Mouse (Mus musculus) limb, embryonic 11.5 days (tissue): ENCODE measurements around the gene Lmo1. TPM values are rescaled to one million over a fixed set of nuclear protein-coding genes. Genes with fewer than 3 reads are reported as not detected.
A peak's percentile ranks its signal among the peaks of the same experiment; 100 is the strongest.

Source experiments
- ATAC-seq: fragments of 200-750 bp; cut with Nextera tagmentation; 2 replicates; pipeline ENCODE4 v1.8.0; 2017; ENCODE audit warnings: low read depth; ENCODE audit not compliant: insufficient number of reproducible peaks, low FRiP score, low TSS enrichment
- DNase-seq: peaks from one replicate; pipeline ENCODE4 v3.0.0-alpha.2; 2015; ENCODE audit warnings: low spot score
- H3K27ac ChIP-seq: fragments of 300-500 bp; sonication (generic); replicated peaks from 2 replicates; pipeline ENCODE4 v1.5.1; 2014; ENCODE audit warnings: low read depth, mild to moderate bottlenecking, low read length
- H3K27me3 ChIP-seq: fragments of 300-500 bp; sonication (generic); 2 replicates; pipeline ENCODE4 v1.6.1; 2014; ENCODE audit warnings: mild to moderate bottlenecking, low read length, mixed read lengths; ENCODE audit not compliant: control insufficient read depth, insufficient read depth
- H3K36me3 ChIP-seq: fragments of 300-500 bp; sonication (generic); 2 replicates; pipeline ENCODE4 v1.6.1; 2014; ENCODE audit warnings: mild to moderate bottlenecking, low read length, moderate library complexity, mixed read lengths; ENCODE audit not compliant: control insufficient read depth, insufficient read depth
- H3K4me1 ChIP-seq: fragments of 300-500 bp; sonication (generic); 2 replicates; pipeline ENCODE4 v1.6.1; 2014; ENCODE audit warnings: low read length, mixed read lengths; ENCODE audit not compliant: control insufficient read depth, insufficient read depth
- H3K4me2 ChIP-seq: fragments of 300-500 bp; sonication (generic); 2 replicates; pipeline ENCODE4 v1.6.1; 2014; ENCODE audit warnings: low read depth, mild to moderate bottlenecking, moderate library complexity; ENCODE audit not compliant: severe bottlenecking
- H3K4me3 ChIP-seq: fragments of 300-500 bp; sonication (generic); 2 replicates; pipeline ENCODE4 v1.5.1; 2014; ENCODE audit warnings: low read depth, low read length
- H3K9ac ChIP-seq: fragments of 300-500 bp; sonication (generic); 2 replicates; pipeline ENCODE4 v1.6.1; 2014; ENCODE audit warnings: mild to moderate bottlenecking, low read length
- H3K9me3 ChIP-seq: fragments of 300-500 bp; sonication (generic); 2 replicates; pipeline ENCODE4 v1.6.1; 2016; ENCODE audit warnings: low read length; ENCODE audit not compliant: control insufficient read depth
- WGBS: fragments of 180-500 bp; shearing (Covaris S2); extraction: QIAGEN DNeasy Blood & Tissue Kit; methylation state at CpG from one replicate; pipeline ENCODE4 v1.1.7; 2014; 5-methylcytosine and 5-hydroxymethylcytosine counted together
- polyA plus RNA-seq: library from polyadenylated mRNA; unstranded; fragments of >200 nt; fragmentation: Nextera tagmentation; extraction: Ambion mirVana; gene quantifications from 2 replicates; pipeline ENCODE4 v1.2.1, GENCODE M21; 2014

The Lmo1 gene
- polyA plus RNA-seq, 1 experiment from 2014 or later, result 34.8 TPM

DNA sequence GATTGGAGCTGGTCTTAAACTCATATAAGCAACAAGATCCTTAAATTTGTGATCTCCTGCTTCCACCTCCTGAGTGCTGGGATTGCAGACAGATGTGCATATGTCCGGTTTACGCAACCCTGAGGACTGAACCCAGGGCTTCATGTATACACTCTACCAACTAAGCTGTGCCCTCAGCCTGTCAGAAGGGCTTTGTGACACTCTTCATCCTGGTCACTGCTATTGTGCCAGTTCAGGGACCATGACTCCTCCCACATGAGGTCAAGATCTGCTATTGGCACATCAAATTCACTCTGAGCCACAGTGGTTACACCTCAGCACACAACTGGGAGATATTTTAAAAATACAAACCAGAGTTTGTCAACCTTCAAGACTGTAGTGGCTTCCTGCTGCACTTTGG lies 11.0 kb upstream of the Lmo1 start:
- no peak for DNase-seq
- H3K4me2 ChIP-seq, result no peak overlapping the region
- H3K27ac ChIP-seq, result no peak overlapping the region
- H3K4me3 ChIP-seq, result no peak overlapping the region
- H3K4me1 ChIP-seq, result peaks cover 4% of the 10 kb centered on the region; the same call in 1 of the 2 replicates
- no peak for ATAC-seq
- no peaks in the 10 kb centered on the region for H3K9me3 ChIP-seq
- WGBS, result 84% methylated on average over 2 of the region's 2 CpGs
- H3K27me3 ChIP-seq, result no peaks in the 10 kb centered on the region
- no peaks in the 10 kb centered on the region for H3K36me3 ChIP-seq
- no peak overlapping the region for H3K9ac ChIP-seq

DNA sequence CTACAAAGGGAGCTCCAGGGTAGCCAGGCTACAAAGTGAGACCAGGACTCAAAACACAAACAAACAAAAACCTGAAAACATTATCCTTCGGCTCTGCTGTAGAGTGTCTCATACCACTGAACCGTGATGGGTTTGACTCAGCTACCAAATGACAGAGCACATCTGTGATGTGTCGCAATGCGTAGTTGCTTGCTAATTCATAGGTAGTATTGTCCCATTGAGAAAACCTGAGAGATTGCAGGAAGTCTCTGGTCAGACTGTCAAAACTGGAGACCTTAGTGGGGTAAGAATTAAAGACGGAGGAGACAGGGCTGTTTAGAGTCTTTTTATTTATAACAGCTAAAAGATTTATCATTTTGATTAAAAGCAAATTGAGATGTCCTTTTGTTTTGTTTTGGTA lies 10.6 kb upstream of the Lmo1 start:
- no peak overlapping the region for H3K4me2 ChIP-seq
- no peak overlapping the region for H3K4me3 ChIP-seq
- H3K27me3 ChIP-seq, result no peaks in the 10 kb centered on the region
- no peak overlapping the region for H3K9ac ChIP-seq
- ATAC-seq (no peak), DNase-seq (no peak)
- 69% methylated on average over 5 of the region's 5 CpGs for WGBS
- peaks cover under 1% of the 10 kb centered on the region; the same call in 1 of the 2 replicates for H3K4me1 ChIP-seq
- H3K27ac ChIP-seq, result no peak overlapping the region
- H3K9me3 ChIP-seq, result no peaks in the 10 kb centered on the region
- no peaks in the 10 kb centered on the region for H3K36me3 ChIP-seq

DNA sequence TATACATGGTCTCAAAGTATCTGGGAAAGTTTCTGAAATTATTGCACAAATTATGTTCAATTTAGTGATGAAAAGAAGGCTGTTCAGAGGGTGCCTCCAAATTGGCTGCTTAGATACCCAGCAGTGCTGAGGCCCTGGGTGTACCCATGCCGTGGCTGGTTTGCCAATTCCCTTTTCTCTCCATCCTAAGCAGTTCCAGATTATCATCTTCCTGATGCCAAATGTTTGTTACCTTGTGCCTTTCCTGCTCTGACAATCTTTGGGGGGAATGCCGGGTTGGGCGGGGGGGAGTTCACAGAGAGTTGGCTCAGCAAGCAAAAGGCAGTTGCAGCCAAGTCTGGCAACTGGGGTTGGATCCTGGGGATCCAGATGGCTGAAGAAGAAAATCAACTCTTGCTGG lies 1.7 kb upstream of the Lmo1 start:
- 53% methylated on average over 3 of the region's 3 CpGs for WGBS
- H3K4me3 ChIP-seq, result no peak overlapping the region
- no peaks in the 10 kb centered on the region for H3K9me3 ChIP-seq
- H3K36me3 ChIP-seq, result no peaks in the 10 kb centered on the region
- DNase-seq (no peak), ATAC-seq (no peak)
- H3K27ac ChIP-seq, result no peak overlapping the region
- no peak overlapping the region for H3K4me2 ChIP-seq
- H3K27me3 ChIP-seq, result no peaks in the 10 kb centered on the region
- no peak overlapping the region for H3K9ac ChIP-seq
- peaks cover 17% of the 10 kb centered on the region for H3K4me1 ChIP-seq

DNA sequence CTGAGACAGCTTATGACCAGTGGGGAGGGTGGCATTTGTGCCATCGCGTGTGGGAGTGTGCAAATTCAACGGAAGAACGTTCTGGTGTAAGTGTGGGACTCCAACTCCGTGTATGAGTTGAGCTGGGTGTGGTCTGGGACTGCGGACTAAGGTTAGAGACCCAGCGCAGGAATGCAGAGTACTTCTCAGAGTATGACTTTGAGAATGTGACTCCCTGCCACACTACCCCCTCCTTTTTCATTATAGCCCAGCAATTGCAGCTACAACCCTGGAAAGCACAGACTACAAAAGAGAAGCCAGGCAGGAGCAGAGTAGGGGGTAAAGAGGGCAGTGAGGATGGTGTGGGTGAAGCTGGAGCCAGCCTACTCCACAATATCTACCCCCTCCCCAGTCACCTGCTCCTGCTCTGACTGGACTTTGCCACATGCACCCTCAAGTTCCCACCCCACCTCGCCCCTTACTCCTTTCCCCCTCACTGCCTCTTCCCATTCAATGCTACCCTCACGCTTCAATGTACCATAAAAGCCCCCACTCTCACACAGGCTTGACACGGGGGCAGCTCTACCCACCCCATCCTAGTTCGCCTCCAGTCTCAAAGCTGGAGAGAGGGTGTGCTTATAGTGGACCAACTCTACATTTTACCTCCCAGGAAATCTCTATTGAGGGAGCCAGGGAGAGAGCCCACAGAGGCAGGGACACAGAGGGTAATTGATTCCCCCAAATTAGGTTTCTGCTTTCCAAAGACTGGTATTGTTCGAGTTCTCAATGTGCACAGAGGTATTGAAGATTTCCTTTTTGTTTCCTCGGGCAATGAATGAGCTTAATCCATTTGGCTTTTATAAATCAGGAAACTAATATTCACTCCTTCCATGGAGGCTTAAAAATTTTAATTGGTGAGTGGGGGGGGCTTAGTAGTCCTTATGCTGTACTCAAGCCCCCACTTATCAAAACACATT lies 941 bp upstream of the Lmo1 start:
- H3K4me2 ChIP-seq, result peak overlapping the region; percentile 99
- no peak for DNase-seq
- peak overlapping the region; percentile 87 for H3K9ac ChIP-seq
- 22% methylated on average over 13 of the region's 13 CpGs for WGBS
- no peaks in the 10 kb centered on the region for H3K9me3 ChIP-seq
- peak; percentile 25; the same call in 1 of the 2 replicates for ATAC-seq
- no peaks in the 10 kb centered on the region for H3K36me3 ChIP-seq
- H3K27me3 ChIP-seq, result no peaks in the 10 kb centered on the region
- peaks cover 17% of the 10 kb centered on the region for H3K4me1 ChIP-seq
- no peak overlapping the region for H3K27ac ChIP-seq
- peak overlapping the region; percentile 58; the same call in 1 of the 2 replicates for H3K4me3 ChIP-seq

DNA sequence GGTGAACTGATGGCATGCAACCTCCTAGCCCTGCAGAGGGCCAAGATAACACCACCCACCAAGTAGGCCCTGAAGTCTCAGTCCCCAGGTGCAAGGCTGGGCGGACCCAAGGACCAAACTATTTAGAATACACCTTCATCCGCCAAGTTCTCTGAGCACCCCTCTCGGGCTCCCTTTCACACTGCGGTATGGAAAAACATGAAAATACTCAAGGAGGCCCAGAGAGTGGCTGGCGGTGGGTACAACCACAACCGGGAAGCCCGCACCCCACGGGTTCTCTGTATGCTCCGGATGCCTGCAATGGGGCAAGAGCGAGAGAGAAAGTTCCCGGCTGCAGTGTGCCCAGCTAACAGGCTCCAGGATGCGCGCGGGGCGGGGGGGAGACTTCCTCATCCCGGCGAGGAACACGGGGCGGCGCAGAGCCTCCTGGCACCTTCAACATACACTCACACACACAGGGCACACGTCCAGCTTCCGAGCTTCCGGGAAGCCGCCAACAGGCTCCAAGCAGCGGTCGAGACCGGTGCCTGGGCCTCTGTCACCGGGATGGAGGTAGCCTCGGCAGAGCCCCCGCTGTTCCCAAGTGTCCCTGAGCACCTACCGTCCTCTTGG lies 564 bp downstream of the Lmo1 start:
- Histone ChIP-seq H3K27me3 (no peaks in the 10 kb centered on the region), H3K27ac (peak overlapping the region; percentile 79; the same call in 1 of the 2 replicates), H3K9me3 (no peaks in the 10 kb centered on the region), H3K4me3 (peak overlapping the region; percentile 58), H3K9ac (peak overlapping the region; percentile 87), H3K4me2 (peak overlapping the region; percentile 99), H3K36me3 (no peaks in the 10 kb centered on the region), H3K4me1 (peaks cover 20% of the 10 kb centered on the region)
- DNase-seq (peak; percentile 75), ATAC-seq (no peak)
- WGBS, result 4% methylated on average over 31 of the region's 31 CpGs

DNA sequence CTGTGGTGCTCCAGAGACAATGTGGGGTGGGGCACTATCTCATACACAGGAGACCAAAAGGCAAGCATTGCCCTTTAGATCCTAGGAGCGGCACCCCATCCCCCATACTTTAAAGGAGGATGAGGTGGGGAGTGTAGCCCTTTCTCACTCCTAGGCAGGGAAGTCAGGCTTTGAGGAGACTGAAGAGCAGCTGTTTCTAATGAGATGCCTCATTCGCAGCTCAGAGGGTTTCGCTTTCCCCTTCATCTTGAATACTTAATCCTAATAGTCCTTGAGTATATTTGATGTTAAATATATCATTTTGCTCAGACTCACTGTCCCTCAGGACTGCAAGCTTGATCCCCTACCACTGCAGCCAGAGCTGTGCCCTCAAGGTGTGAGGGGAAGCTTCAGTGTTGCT lies 3.1 kb downstream of the Lmo1 start:
- WGBS, result 27% methylated on average over 3 of the region's 3 CpGs

DNA sequence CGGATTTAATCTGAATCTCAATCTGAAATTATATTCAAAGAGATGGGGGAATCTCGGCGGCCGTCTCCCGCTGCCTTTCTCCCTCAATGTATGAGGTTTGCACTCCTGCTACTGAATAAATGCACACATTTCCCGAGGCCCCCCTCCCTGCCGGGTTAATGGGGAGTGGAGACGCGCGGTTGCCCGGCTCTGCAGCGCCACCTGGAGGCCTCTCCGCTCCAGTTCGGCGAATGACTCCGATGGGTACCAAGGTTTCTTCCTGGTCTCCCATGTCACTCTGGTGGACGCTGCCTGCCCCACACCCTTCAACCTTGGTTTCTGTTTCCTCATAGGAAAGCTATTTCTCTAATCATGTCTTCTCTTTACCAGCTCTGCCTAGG lies 4.6 kb downstream of the Lmo1 start:
- no peaks in the 10 kb centered on the region for H3K9me3 ChIP-seq
- WGBS, result under 1% methylated on average over 17 of the region's 17 CpGs
- H3K9ac ChIP-seq, result no peak overlapping the region; the same call in 1 of the 2 replicates
- peaks cover 13% of the 10 kb centered on the region for H3K4me1 ChIP-seq
- DNase-seq, result peak; percentile 97
- H3K4me3 ChIP-seq, result peak overlapping the region; percentile 61
- H3K27ac ChIP-seq, result no peak overlapping the region
- peak overlapping the region; percentile 97 for H3K4me2 ChIP-seq
- peak; percentile 49; the same call in 1 of the 2 replicates for ATAC-seq
- no peaks in the 10 kb centered on the region for H3K36me3 ChIP-seq
- peaks cover 3% of the 10 kb centered on the region; the same call in 1 of the 2 replicates for H3K27me3 ChIP-seq

More for the DNA sequence above, 3.1 kb downstream of the Lmo1 start:
- H3K9ac ChIP-seq, result no peak overlapping the region
- no peaks in the 10 kb centered on the region for H3K9me3 ChIP-seq
- no peak overlapping the region for H3K4me2 ChIP-seq
- H3K27ac ChIP-seq, result no peak overlapping the region
- DNase-seq, result no peak
- H3K27me3 ChIP-seq, result peaks cover 3% of the 10 kb centered on the region; the same call in 1 of the 2 replicates
- no peaks in the 10 kb centered on the region for H3K36me3 ChIP-seq
- no peak overlapping the region for H3K4me3 ChIP-seq
- ATAC-seq, result no peak
- H3K4me1 ChIP-seq, result peaks cover 20% of the 10 kb centered on the region
